Mouse (Mus musculus) ES-E14 (cell line): ENCODE results near the gene Pex12. TPM values are rescaled to one million over a fixed set of nuclear protein-coding genes. Genes with fewer than 3 reads are reported as not detected.

Source experiments
- DNase-seq: peaks from one replicate; pipeline ENCODE4 v3.0.0-alpha.2; 2013; ENCODE audit warnings: low read depth, low spot score
- H3K27ac ChIP-seq: 2 replicates; pipeline ENCODE4 v1.5.1; 2012; ENCODE audit warnings: low read depth, mild to moderate bottlenecking, low read length, moderate library complexity, mixed read lengths; ENCODE audit not compliant: poor library complexity, insufficient read depth, severe bottlenecking
- H3K36me3 ChIP-seq: 2 replicates; pipeline ENCODE4 v1.6.1; 2012; ENCODE audit warnings: mild to moderate bottlenecking, low read length, moderate library complexity, mixed read lengths; ENCODE audit not compliant: control insufficient read depth, poor library complexity, insufficient read depth, severe bottlenecking
- H3K4me1 ChIP-seq, 2 experiments: fragments of 150-350 bp in 1 of 2; sonication (generic) in 1 of 2; 2 replicates each; pipeline ENCODE4 v1.6.1; 2012; ENCODE audit warnings: low read length in 2 of 2, mild to moderate bottlenecking in 1 of 2, mixed read lengths in 1 of 2; ENCODE audit not compliant: control insufficient read depth in 2 of 2, insufficient read depth in 2 of 2, poor library complexity in 1 of 2
- H3K4me3 ChIP-seq, 2 experiments: fragments of 150-350 bp in 1 of 2; sonication (generic) in 1 of 2; 2 replicates each; pipeline ENCODE4 v1.5.1; 2012; ENCODE audit warnings: low read length in 2 of 2, low read depth in 1 of 2, mild to moderate bottlenecking in 1 of 2, mixed read lengths in 1 of 2; ENCODE audit not compliant: insufficient read depth in 1 of 2, poor library complexity in 1 of 2, severe bottlenecking in 1 of 2
- H3K9ac ChIP-seq: 2 replicates; pipeline ENCODE4 v1.6.1; 2012; ENCODE audit warnings: low read depth, mild to moderate bottlenecking, low read length, mixed read lengths; ENCODE audit not compliant: poor library complexity, insufficient read depth, severe bottlenecking
- H3K9me3 ChIP-seq: fragments of 150-350 bp; sonication (generic); 2 replicates; pipeline ENCODE4 v1.6.1; 2012; ENCODE audit warnings: low read depth, mild to moderate bottlenecking, low read length; ENCODE audit not compliant: control insufficient read depth, insufficient read depth
- CHD2 ChIP-seq: IDR thresholded peaks from 2 replicates; pipeline ENCODE4 v1.6.1; 2014; ENCODE audit warnings: mild to moderate bottlenecking, low read depth, low read length, inconsistent platforms
- HCFC1 ChIP-seq: IDR thresholded peaks from 2 replicates; pipeline ENCODE4 v1.6.1; 2012; ENCODE audit warnings: low read length, inconsistent platforms, borderline replicate concordance; ENCODE audit not compliant: insufficient read depth
- MAFK ChIP-seq: IDR thresholded peaks from 2 replicates; pipeline ENCODE4 v1.6.1; 2014; ENCODE audit warnings: mild to moderate bottlenecking, low read depth, low read length, inconsistent platforms; ENCODE audit not compliant: insufficient read depth
- ZC3H11A ChIP-seq: IDR thresholded peaks from 2 replicates; pipeline ENCODE4 v1.6.1; 2012; ENCODE audit warnings: low read depth, mild to moderate bottlenecking, inconsistent platforms, low read length, borderline replicate concordance
- ZNF384 ChIP-seq: IDR thresholded peaks from 2 replicates; pipeline ENCODE4 v1.6.1; 2012; ENCODE audit warnings: low read depth, low read length, inconsistent platforms
- in situ Hi-C, 2 experiments: fragments of 600-800 bp; cut with MboI; formaldehyde crosslinking; loops; one replicate each; pipeline ENCODE4 v1.15.1; 2025; ENCODE audit warnings: low sequenced_read_pairs in 2 of 2, inconsistent platforms in 1 of 2; ENCODE audit not compliant: unreplicated experiment in 2 of 2
- total RNA-seq: library from RNA; depleted of rRNA; stranded (reverse); fragments of 300-350 nt; gene quantifications from 2 replicates; pipeline ENCODE4 v1.2.3, GENCODE M21; 2012

Pex12 gene
- total RNA-seq, 1 experiment = 10.0 TPM

DNA sequence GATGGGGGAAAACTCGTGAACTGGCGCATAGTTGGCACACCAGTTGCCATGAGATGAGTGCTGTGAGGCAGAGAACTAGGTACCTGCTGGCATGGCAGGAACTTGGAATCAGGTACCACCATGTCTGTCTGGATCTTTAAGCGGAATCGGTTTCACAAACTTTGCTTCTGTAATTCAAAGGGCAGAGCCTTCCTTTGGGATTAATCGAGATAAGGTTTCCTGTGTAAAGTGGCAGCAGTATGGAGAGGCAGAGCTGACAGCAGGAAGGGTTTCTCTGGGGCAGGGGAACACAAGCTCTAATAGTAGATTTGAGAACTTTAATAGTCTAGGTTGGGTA lies 10.2 kb downstream of the Pex12 start:
- H3K27ac ChIP-seq = no peak overlapping the region
- peak overlapping the region; percentile 93 for H3K9ac ChIP-seq
- DNase-seq = no peak
- in situ Hi-C loops = no loop called here
- TF ChIP-seq HCFC1 (no peak), MAFK (no peak), ZC3H11A (no peak), ZNF384 (no peak), CHD2 (no peak)
- H3K4me1 ChIP-seq = peaks cover 2 to 3% of the 10 kb centered on the region in 2 experiments; a peak in 2 of 4 replicates
- H3K4me3 ChIP-seq = peak overlapping the region; percentile 88 to 89
- peaks cover 15% of the 10 kb centered on the region for H3K36me3 ChIP-seq
- no peaks in the 10 kb centered on the region for H3K9me3 ChIP-seq

DNA sequence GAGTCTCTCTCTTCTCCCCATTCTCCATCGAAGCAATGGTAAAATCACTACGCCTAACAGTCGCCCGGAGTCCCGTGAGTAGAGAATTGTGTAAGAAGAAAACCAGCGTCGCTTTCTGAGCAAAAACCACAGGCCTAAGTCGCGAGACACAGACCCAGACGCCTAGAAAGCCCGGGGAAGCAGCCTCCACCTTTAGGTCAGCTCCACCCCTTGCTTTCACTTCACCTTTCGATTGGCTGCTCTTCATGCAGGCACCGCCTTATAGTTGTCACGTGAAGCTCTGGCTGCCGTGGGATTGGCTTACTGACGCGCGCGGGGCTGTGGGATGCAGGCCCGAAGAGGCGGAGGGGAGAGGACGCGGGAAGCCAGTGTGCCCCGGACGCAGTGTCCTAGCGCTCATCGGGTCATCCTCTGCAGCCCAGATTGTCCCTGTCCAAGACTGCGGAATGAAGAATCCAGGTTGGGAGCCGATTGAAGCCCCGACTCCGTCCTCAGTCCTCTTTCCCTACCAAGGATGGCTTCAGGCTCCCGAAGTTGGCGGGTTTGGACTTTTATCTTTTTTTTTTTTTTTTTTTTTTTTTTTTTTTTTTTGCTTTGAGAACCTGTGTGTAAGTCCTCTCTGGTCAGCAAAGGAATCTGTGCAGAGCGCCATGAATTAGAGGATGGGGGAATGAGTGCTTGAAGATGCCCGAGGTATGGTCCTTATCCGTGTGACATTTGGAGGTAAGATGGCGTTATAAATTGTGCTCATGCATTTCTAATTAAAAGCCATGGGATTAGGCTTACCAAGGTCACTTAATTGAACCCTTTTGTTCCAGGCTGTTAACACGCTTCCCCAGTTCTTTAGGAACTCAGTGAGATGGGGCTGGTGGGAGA lies 10.8 kb downstream of the Pex12 start:
- Histone ChIP-seq H3K9ac (peak overlapping the region; percentile 93), H3K27ac (0 out of 2 replicates have a peak overlapping the region, but pooled peaks have one; percentile 42), H3K4me3 (peak overlapping the region; percentile 88 to 89), H3K36me3 (peaks cover 15% of the 10 kb centered on the region), H3K4me1 (peaks cover 2 to 3% of the 10 kb centered on the region in 2 experiments; a peak in 2 of 4 replicates), H3K9me3 (no peaks in the 10 kb centered on the region)
- peak; percentile 81 for DNase-seq
- in situ Hi-C loops = no loop called here
- TF ChIP-seq MAFK (no peak), ZNF384 (peak; percentile 67)

DNA sequence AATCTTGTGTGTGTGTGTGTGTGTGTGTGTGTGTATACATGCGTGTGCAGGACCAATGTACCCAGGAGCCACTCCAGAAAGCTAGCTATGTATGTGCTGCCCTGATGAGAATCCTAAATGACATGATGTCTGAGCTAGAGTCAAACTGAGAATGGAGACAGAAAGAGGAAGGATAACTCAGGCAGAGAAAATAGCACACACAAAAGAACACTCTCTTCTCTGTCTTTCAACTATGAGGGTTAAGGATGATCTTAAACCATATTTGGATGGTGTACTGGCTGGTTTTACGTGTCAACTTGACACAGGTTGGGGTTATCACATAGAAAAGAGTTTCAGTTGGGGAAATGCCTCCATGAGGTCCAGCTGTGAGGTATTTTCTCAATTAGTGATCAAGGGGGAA lies 12.8 kb downstream of the Pex12 start:
- Histone ChIP-seq H3K9me3 (no peaks in the 10 kb centered on the region), H3K9ac (no peak overlapping the region), H3K4me3 (no peak overlapping the region), H3K27ac (no peak overlapping the region), H3K36me3 (peaks cover 6% of the 10 kb centered on the region), H3K4me1 (peaks cover 2 to 3% of the 10 kb centered on the region in 2 experiments; a peak in 2 of 4 replicates)
- TF ChIP-seq ZC3H11A = no peak
- TF ChIP-seq ZNF384 = no peak
- TF ChIP-seq MAFK = no peak
- DNase-seq = no peak
- in situ Hi-C loops = no loop called here

DNA sequence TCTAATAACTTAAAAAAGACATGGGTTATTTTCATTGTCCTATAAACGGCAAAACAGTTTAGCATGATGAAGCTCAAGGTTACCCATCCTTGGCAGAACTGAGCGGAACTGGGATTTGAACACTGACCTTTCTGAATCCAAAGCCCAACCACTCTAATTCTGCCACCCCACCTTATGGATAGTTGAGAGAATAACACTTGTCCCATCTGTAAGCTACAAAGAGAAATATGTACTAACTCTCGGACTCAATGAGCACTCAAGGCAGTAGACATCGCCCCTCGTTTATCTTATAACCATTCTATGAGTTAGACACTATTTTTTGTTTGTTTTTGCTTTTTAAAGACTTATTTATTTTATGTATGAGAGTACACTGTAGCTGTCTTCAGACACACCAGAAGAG lies 13.3 kb downstream of the Pex12 start:
- no peaks in the 10 kb centered on the region for H3K9me3 ChIP-seq
- no peak overlapping the region for H3K9ac ChIP-seq
- H3K4me3 ChIP-seq = no peak overlapping the region
- H3K4me1 ChIP-seq = peaks cover 2 to 3% of the 10 kb centered on the region in 2 experiments; a peak in 2 of 4 replicates
- H3K36me3 ChIP-seq = peaks cover 5% of the 10 kb centered on the region
- H3K27ac ChIP-seq = no peak overlapping the region
- in situ Hi-C loops = no loop called here
- TF ChIP-seq MAFK (no peak), CHD2 (no peak)
- DNase-seq = no peak

DNA sequence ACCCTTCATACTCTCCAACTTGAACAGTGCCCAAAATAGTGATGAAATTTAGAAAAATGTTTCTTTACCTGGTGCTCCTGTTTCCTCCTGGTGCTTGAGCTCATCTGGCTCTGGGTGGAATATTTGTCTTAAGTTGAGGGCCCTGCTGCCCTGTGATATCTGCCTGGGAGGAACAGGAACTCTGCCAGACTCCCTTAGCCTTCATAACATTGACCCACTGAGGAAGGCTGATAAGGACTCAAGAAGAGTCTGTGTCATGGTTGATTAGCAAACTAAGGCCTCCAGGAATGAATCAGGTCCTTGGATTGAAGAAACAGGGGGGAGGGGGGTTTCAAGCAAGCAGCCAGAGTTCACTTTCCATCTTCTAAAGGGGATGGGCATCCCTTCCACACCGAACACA lies 15.8 kb downstream of the Pex12 start, which contains the start of gene Slfn14:
Slfn14 (minus strand) TSS at position 161 of the 400 bp plus-strand sequence.
- Histone ChIP-seq H3K4me1 (peaks cover 0 to 2% of the 10 kb centered on the region in 2 experiments; a peak in 1 of 4 replicates), H3K9me3 (no peaks in the 10 kb centered on the region), H3K27ac (no peak within 1 kb of the TSS), H3K36me3 (no peaks in the 10 kb centered on the region), H3K4me3 (no peak within 1 kb of the TSS), H3K9ac (no peak within 1 kb of the TSS)
- in situ Hi-C loops = no loop called here
- DNase-seq = no peak
- TF ChIP-seq MAFK = no peak
- TF ChIP-seq CHD2 = no peak
- no peak for TF ChIP-seq HCFC1
- TF ChIP-seq ZNF384 = no peak
- TF ChIP-seq ZC3H11A = no peak
